9 mouse cellular contexts compared by ENCODE assay signal in genomic region chr12:99966881-99967363, GRCm38 (mm10). TPM values are rescaled to one million over a fixed set of nuclear protein-coding genes. Genes with fewer than 3 reads are reported as not detected.
DNase-seq lines count a peak whose midpoint lies in the region; ATAC-seq and TF ChIP-seq lines count a peak whose summit lies in the region.
"Had no signal": no experiment of that assay in that cellular context is flagged by ENCODE, and none has a peak within 500 bp of the region (broad histone marks: within the 10 kb centered on the region; RNA-seq: fewer than 3 reads in every experiment).

No protein-coding gene starts in this region.

- H3K27ac ChIP-seq in heart, embryonic 12.5 days (ENCODE audit: poor library complexity, severe bottlenecking) = no peak overlapping the region
- no peak overlapping the region for H3K27ac ChIP-seq in forebrain, postnatal 0 days (ENCODE audit: low read depth, low read length)
- peak overlapping the region; percentile 32; the same call in 1 of the 2 replicates for H3K27ac ChIP-seq in lung, embryonic 16.5 days (ENCODE audit: low read length)

- ATAC-seq in heart, embryonic 12.5 days (ENCODE audit: insufficient number of reproducible peaks, low FRiP score) = no peak
- ATAC-seq in forebrain, postnatal 0 days = no peak
- ATAC-seq in lung, embryonic 16.5 days (ENCODE audit: low read depth) = 0 out of 2 replicates have a peak, but pooled peaks have one; percentile 24

- no peak for TF ChIP-seq CTCF in forebrain, postnatal 0 days (IDR thresholded peaks at IDR 0.05; ENCODE audit: low read depth)

- 15% methylated on average over 12 of the region's 12 CpGs for WGBS in heart, embryonic 12.5 days
- 11% methylated on average over 12 of the region's 12 CpGs for WGBS in forebrain, postnatal 0 days
- WGBS in lung, embryonic 16.5 days = 11% methylated on average over 12 of the region's 12 CpGs

- H3K4me3 ChIP-seq in heart, embryonic 12.5 days = no peak overlapping the region
- H3K4me3 ChIP-seq in forebrain, postnatal 0 days (ENCODE audit: low read depth, low read length) = peak overlapping the region; percentile 7; the same call in 1 of the 2 replicates
- peak overlapping the region; percentile 60 for H3K4me3 ChIP-seq in lung, embryonic 16.5 days (ENCODE audit: low read length)

- no peaks in the 10 kb centered on the region for H3K36me3 ChIP-seq in heart, embryonic 12.5 days
- H3K36me3 ChIP-seq in forebrain, postnatal 0 days (ENCODE audit: insufficient read depth) = no peaks in the 10 kb centered on the region
- H3K36me3 ChIP-seq in lung, embryonic 16.5 days (ENCODE audit: control insufficient read depth, insufficient read depth, low read length) = no peaks in the 10 kb centered on the region

- H3K9me3 ChIP-seq in heart, embryonic 12.5 days (replicated peaks) = no peaks in the 10 kb centered on the region; the same call in 1 of the 2 replicates
- H3K9me3 ChIP-seq in forebrain, postnatal 0 days (ENCODE audit: low read length) = no peaks in the 10 kb centered on the region
- H3K9me3 ChIP-seq in lung, embryonic 16.5 days (ENCODE audit: control insufficient read depth, low read length) = no peaks in the 10 kb centered on the region

- peaks cover 79% of the 10 kb centered on the region for H3K27me3 ChIP-seq in heart, embryonic 12.5 days (replicated peaks)
- H3K27me3 ChIP-seq in forebrain, postnatal 0 days (ENCODE audit: insufficient read depth, low read length) = peaks cover 50% of the 10 kb centered on the region
- peaks cover 48% of the 10 kb centered on the region for H3K27me3 ChIP-seq in lung, embryonic 16.5 days (ENCODE audit: control insufficient read depth, insufficient read depth, low read depth, low read length)

- DNase-seq in heart, adult 11 months = peak; percentile 93
- DNase-seq in R1 (ENCODE audit: low read depth, low spot score) (peak; percentile 23), MN1 (ENCODE audit: low spot score) (no peak)
- no peak for DNase-seq in forebrain, postnatal 0 days
- DNase-seq in kidney, adult 11 months = no peak
- no peak for DNase-seq in urinary bladder, postnatal 10 days (ENCODE audit: low spot score)

- peaks cover 30% of the 10 kb centered on the region for H3K4me1 ChIP-seq in heart, embryonic 12.5 days (replicated peaks)
- peaks cover 9% of the 10 kb centered on the region for H3K4me1 ChIP-seq in forebrain, postnatal 0 days (ENCODE audit: insufficient read depth)
- peaks cover 17% of the 10 kb centered on the region for H3K4me1 ChIP-seq in lung, embryonic 16.5 days (replicated peaks; ENCODE audit: control insufficient read depth, insufficient read depth, low read length)

- H3K4me2 ChIP-seq in heart, embryonic 12.5 days = no peak overlapping the region
- peak overlapping the region; percentile 93; the same call in 1 of the 2 replicates for H3K4me2 ChIP-seq in forebrain, postnatal 0 days (ENCODE audit: low read depth)
- peak overlapping the region; percentile 63 for H3K4me2 ChIP-seq in lung, embryonic 16.5 days (ENCODE audit: low read depth, low read length)

- H3K9ac ChIP-seq in heart, embryonic 12.5 days = no peak overlapping the region
- no peak overlapping the region for H3K9ac ChIP-seq in forebrain, postnatal 0 days
- H3K9ac ChIP-seq in lung, embryonic 16.5 days (ENCODE audit: low read length) = no peak overlapping the region

RNA-seq across cellular contexts. Expression of gene Kcnk13, which starts 2.6 kb away (rescaled TPM):
- 0.12 and 0.27 TPM in 2 replicates for polyA plus RNA-seq in heart, embryonic 12.5 days (2016; fragmentation: Nextera tagmentation; extraction: Ambion mirVana)
- 3.2 and 4.3 TPM in 2 replicates for total RNA-seq in forebrain, postnatal 0 days (2014; rRNA removed)
- 1.4 and 2.5 TPM in 2 replicates for polyA plus RNA-seq in forebrain, postnatal 0 days (2015; fragmentation: Nextera tagmentation; extraction: Ambion mirVana)
- 4.0 and 4.9 TPM in 2 replicates for polyA plus RNA-seq in lung, embryonic 16.5 days (2015; fragmentation: Nextera tagmentation; extraction: Ambion mirVana)
- polyA plus RNA-seq: C2C12 had no signal

Comparison
In these comparisons a context has a peak if more than half of its experiments do, and no peak if none do; other contexts are left out.
1. DNase-seq: peak in heart, adult 11 months (single experiment) and R1 (single experiment); none in forebrain, postnatal 0 days (single experiment), MN1 (single experiment), kidney, adult 11 months (single experiment) and urinary bladder, postnatal 10 days (single experiment).